Mouse (Mus musculus): ENCODE measurements at regions not wholly inside any gene's neighbourhood (a gene's known extent, or its start where the extent isn't known, plus 50 kb on each side); places are given as distances from the start of the nearest gene placed in this dataset.
"Not testable (repeated sequence)": the region's sequence is repeated elsewhere in the genome, so short reads cannot be mapped to it uniquely, and the experiment has no call there.

GRCm38 (mm10) chr4:79471013-79471412 lies 1259.3 kb upstream of the Ptprd start:
- in situ Hi-C loops (cut with MboI, MseI): not testable (repeated sequence)

DNA sequence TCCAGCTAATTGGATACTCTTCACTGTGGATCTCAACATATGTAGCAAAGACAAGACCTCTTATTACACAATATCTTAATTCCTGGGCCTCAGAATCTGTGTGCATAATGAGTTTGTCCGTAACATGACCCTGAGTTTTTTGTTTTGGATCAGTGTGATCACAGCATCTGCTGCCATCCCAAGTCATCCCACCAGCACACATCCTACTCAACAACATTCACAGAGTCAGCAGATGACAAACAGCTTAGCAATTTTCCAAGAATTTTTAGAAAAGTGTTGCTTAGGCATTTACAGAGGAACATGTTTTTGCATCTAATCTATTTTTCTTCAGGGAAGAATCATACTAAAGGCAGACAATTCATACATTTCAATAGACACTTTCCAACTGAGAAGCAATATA lies 1251.8 kb upstream of the Ptprd start:
- in situ Hi-C loops (cut with MboI, MseI): loop anchor here (10.0 kb wide), 1 partner anchor 609 kb away; no protein-coding TSS in a partner anchor

All from T-helper 1 cell (primary cell).